ENCODE assay signal across 15 mouse cellular contexts in genomic region chr10:80173955-80174640, GRCm38 (mm10). TPM values are rescaled to one million over a fixed set of nuclear protein-coding genes. Genes with fewer than 3 reads are reported as not detected.
DNase-seq lines count a peak whose midpoint lies in the region; ATAC-seq and TF ChIP-seq lines count a peak whose summit lies in the region.
"Had no signal": no experiment of that assay in that cellular context is flagged by ENCODE, and none has a peak within 500 bp of the region (broad histone marks: within the 10 kb centered on the region; RNA-seq: fewer than 3 reads in every experiment).

No protein-coding gene starts in this region.

- WGBS in forebrain, embryonic 13.5 days = 88% methylated on average over 10 of the region's 10 CpGs
- 84% methylated on average over 10 of the region's 10 CpGs for WGBS in forebrain, embryonic 16.5 days

- peaks cover 52% of the 10 kb centered on the region for H3K4me1 ChIP-seq in forebrain, embryonic 13.5 days
- peaks cover 38% of the 10 kb centered on the region for H3K4me1 ChIP-seq in forebrain, embryonic 16.5 days (replicated peaks; ENCODE audit: control insufficient read depth, insufficient read depth, low read length)

- no peak overlapping the region for H3K9ac ChIP-seq in forebrain, embryonic 13.5 days
- no peak overlapping the region for H3K9ac ChIP-seq in forebrain, embryonic 16.5 days (replicated peaks; ENCODE audit: low read depth, low read length)
- H3K9ac ChIP-seq: stomach, embryonic 15.5 days had no signal

- TF ChIP-seq CTCF in left cerebral cortex, adult 2 months (IDR thresholded peaks at IDR 0.05) = no peak

- no peak for ATAC-seq in forebrain, embryonic 13.5 days
- ATAC-seq in forebrain, embryonic 16.5 days = no peak
- ATAC-seq: CD4-positive, CD25-positive, alpha-beta regulatory T cell, adult 4 months; forebrain, embryonic 14.5 days had no signal

- no peak for DNase-seq in left cerebral cortex, adult 2 months (ENCODE audit: extremely low spot score in 1 of 2, low spot score in 2 of 2)
- DNase-seq in left cerebral cortex, postnatal 14 days (ENCODE audit: low spot score in 2 of 2) = no peak
- peak; percentile 14 for DNase-seq in thymus, postnatal 4 days
- DNase-seq in thymus, postnatal 0 days (ENCODE audit: low spot score) = no peak
- DNase-seq in natural killer cell, adult 2 months (ENCODE audit: low spot score in 2 of 2) = no peak
- DNase-seq: gastrocnemius, postnatal 25 days; lung, adult 18-20 months had no signal

- H3K27ac ChIP-seq in forebrain, embryonic 13.5 days = no peak overlapping the region
- H3K27ac ChIP-seq in forebrain, embryonic 16.5 days (ENCODE audit: low read length) = no peak overlapping the region
- H3K27ac ChIP-seq in left cerebral cortex, adult 2 months = 0 out of 2 replicates have a peak overlapping the region, but pooled peaks have one; percentile 6
- H3K27ac ChIP-seq: neural tube, embryonic 12.5 days had no signal

- intact Hi-C loops in left cerebral cortex, adult 2 months (cut with DNase I) = loop anchor here (10.0 kb wide), 1 partner anchor 201 kb away; no protein-coding TSS in a partner anchor
- intact Hi-C loops in left cerebral cortex, postnatal 14 days (cut with DNase I) = no loop called here

- no peaks in the 10 kb centered on the region for H3K27me3 ChIP-seq in forebrain, embryonic 13.5 days
- no peaks in the 10 kb centered on the region for H3K27me3 ChIP-seq in forebrain, embryonic 16.5 days (replicated peaks; ENCODE audit: control insufficient read depth, insufficient read depth, low read length)
- H3K27me3 ChIP-seq: heart, embryonic 13.5 days; neural tube, embryonic 12.5 days; stomach, embryonic 15.5 days had no signal

- no peaks in the 10 kb centered on the region for H3K9me3 ChIP-seq in forebrain, embryonic 13.5 days (replicated peaks)
- no peaks in the 10 kb centered on the region for H3K9me3 ChIP-seq in forebrain, embryonic 16.5 days (ENCODE audit: control insufficient read depth, low read length)
- H3K9me3 ChIP-seq: heart, embryonic 13.5 days; neural tube, embryonic 12.5 days; stomach, embryonic 15.5 days had no signal

- H3K4me2 ChIP-seq in forebrain, embryonic 13.5 days = 0 out of 2 replicates have a peak overlapping the region, but pooled peaks have one; percentile 69
- H3K4me2 ChIP-seq in forebrain, embryonic 16.5 days (ENCODE audit: low read length) = no peak overlapping the region

- no peak overlapping the region for H3K4me3 ChIP-seq in forebrain, embryonic 13.5 days
- H3K4me3 ChIP-seq in forebrain, embryonic 16.5 days (replicated peaks; ENCODE audit: low read length) = no peak overlapping the region
- no peak overlapping the region for H3K4me3 ChIP-seq in left cerebral cortex, adult 2 months

- H3K36me3 ChIP-seq in forebrain, embryonic 13.5 days (ENCODE audit: poor library complexity, severe bottlenecking) = peaks cover 33% of the 10 kb centered on the region
- H3K36me3 ChIP-seq in forebrain, embryonic 16.5 days (ENCODE audit: control insufficient read depth, insufficient read depth) = peaks cover 18% of the 10 kb centered on the region

RNA-seq across cellular contexts. Expression of gene 1600002K03Rik, which starts 1.4 kb away (rescaled TPM):
- 12.2 and 12.6 TPM in 2 replicates for polyA plus RNA-seq in forebrain, embryonic 13.5 days (2015; fragmentation: Nextera tagmentation; extraction: Ambion mirVana)
- 8.5 and 10.6 TPM in 2 replicates for polyA plus RNA-seq in forebrain, embryonic 16.5 days (2015; fragmentation: Nextera tagmentation; extraction: Ambion mirVana)
- 1 to 10 TPM; 6.0 to 8.1 TPM for total RNA-seq in left cerebral cortex, adult 2 months (2021)
- total RNA-seq in left cerebral cortex, postnatal 14 days (2021) = 1 to 10 TPM; 5.7 to 6.2 TPM
- 15.3 and 15.4 TPM in 2 replicates for polyA plus RNA-seq in thymus, postnatal 0 days (2015; fragmentation: Nextera tagmentation; extraction: Ambion mirVana)

RNA-seq across cellular contexts. Expression of gene Efna2, which starts 5.2 kb away (rescaled TPM):
- polyA plus RNA-seq in forebrain, embryonic 13.5 days (2015; fragmentation: Nextera tagmentation; extraction: Ambion mirVana) = 17.7 and 19.5 TPM in 2 replicates
- polyA plus RNA-seq in forebrain, embryonic 16.5 days (2015; fragmentation: Nextera tagmentation; extraction: Ambion mirVana) = 24.8 and 25.4 TPM in 2 replicates
- total RNA-seq in left cerebral cortex, adult 2 months (2021) = 1 to 10 TPM; 6.8 to 7.2 TPM
- 10 to 100 TPM; 13.9 to 14.3 TPM for total RNA-seq in left cerebral cortex, postnatal 14 days (2021)
- 1.2 and 1.6 TPM in 2 replicates for polyA plus RNA-seq in thymus, postnatal 0 days (2015; fragmentation: Nextera tagmentation; extraction: Ambion mirVana)
- total RNA-seq: hematopoietic stem cell, adult 5-6 weeks had no signal

RNA-seq across cellular contexts. Expression of gene Cirbp, which starts 8.3 kb away (rescaled TPM):
- polyA plus RNA-seq in forebrain, embryonic 13.5 days (2015; fragmentation: Nextera tagmentation; extraction: Ambion mirVana) = 274 and 308 TPM in 2 replicates
- polyA plus RNA-seq in forebrain, embryonic 16.5 days (2015; fragmentation: Nextera tagmentation; extraction: Ambion mirVana) = 318 and 335 TPM in 2 replicates
- total RNA-seq in left cerebral cortex, adult 2 months (2021) = 10 to 100 TPM; 75.8 to 93.0 TPM
- 100 to 1,000 TPM in 1 of 2 experiments, 10 to 100 TPM in 1; 95.6 to 111 TPM for total RNA-seq in left cerebral cortex, postnatal 14 days (2021)
- polyA plus RNA-seq in thymus, postnatal 0 days (2015; fragmentation: Nextera tagmentation; extraction: Ambion mirVana) = 226 and 376 TPM in 2 replicates

RNA-seq across cellular contexts. Expression of gene Midn, which starts 26.0 kb away (rescaled TPM):
- polyA plus RNA-seq in forebrain, embryonic 13.5 days (2015; fragmentation: Nextera tagmentation; extraction: Ambion mirVana) = 35.1 and 37.9 TPM in 2 replicates
- 26.5 and 30.9 TPM in 2 replicates for polyA plus RNA-seq in forebrain, embryonic 16.5 days (2015; fragmentation: Nextera tagmentation; extraction: Ambion mirVana)
- total RNA-seq in left cerebral cortex, adult 2 months (2021) = 100 to 1,000 TPM in 1 of 2 experiments, 10 to 100 TPM in 1; 80.7 to 127 TPM
- 10 to 100 TPM; 94.0 to 96.3 TPM for total RNA-seq in left cerebral cortex, postnatal 14 days (2021)
- 13.1 and 18.8 TPM in 2 replicates for polyA plus RNA-seq in thymus, postnatal 0 days (2015; fragmentation: Nextera tagmentation; extraction: Ambion mirVana)

RNA-seq across cellular contexts. Expression of gene Cbarp, which starts 33.5 kb away (rescaled TPM):
- 21.2 and 26.8 TPM in 2 replicates for polyA plus RNA-seq in forebrain, embryonic 13.5 days (2015; fragmentation: Nextera tagmentation; extraction: Ambion mirVana)
- 33.0 and 44.5 TPM in 2 replicates for polyA plus RNA-seq in forebrain, embryonic 16.5 days (2015; fragmentation: Nextera tagmentation; extraction: Ambion mirVana)
- total RNA-seq in left cerebral cortex, adult 2 months (2021) = 100 to 1,000 TPM; 431 to 456 TPM
- total RNA-seq in left cerebral cortex, postnatal 14 days (2021) = 100 to 1,000 TPM; 437 to 473 TPM
- 3.5 and 4.3 TPM in 2 replicates for polyA plus RNA-seq in thymus, postnatal 0 days (2015; fragmentation: Nextera tagmentation; extraction: Ambion mirVana)
